Mouse (Mus musculus) lung, embryonic 15.5 days (tissue): ENCODE results near the gene Mgat4c. TPM values are rescaled to one million over a fixed set of nuclear protein-coding genes. Genes with fewer than 3 reads are reported as not detected.
"Not testable (repeated sequence)": the region's sequence is repeated elsewhere in the genome, so short reads cannot be mapped to it uniquely, and the experiment has no call there.

Experiments used
- ATAC-seq: fragments of 200-750 bp; cut with Nextera tagmentation; 2 replicates; pipeline ENCODE4 v1.8.0; 2017; ENCODE audit warnings: moderate number of reproducible peaks, borderline replicate concordance; ENCODE audit not compliant: low FRiP score, low TSS enrichment; ENCODE audit errors: extremely low read depth
- H3K27ac ChIP-seq: fragments of 300-500 bp; sonication (generic); 2 replicates; pipeline ENCODE4 v1.5.1; 2015; ENCODE audit warnings: moderate library complexity, mild to moderate bottlenecking, inconsistent platforms
- H3K27me3 ChIP-seq: fragments of 300-500 bp; sonication (generic); 2 replicates; pipeline ENCODE4 v1.6.1; 2015; ENCODE audit warnings: inconsistent platforms
- H3K36me3 ChIP-seq: fragments of 300-500 bp; sonication (generic); 2 replicates; pipeline ENCODE4 v1.6.1; 2015; ENCODE audit warnings: inconsistent platforms
- H3K4me1 ChIP-seq: fragments of 300-500 bp; sonication (generic); 2 replicates; pipeline ENCODE4 v1.6.1; 2015; ENCODE audit warnings: inconsistent platforms
- H3K4me2 ChIP-seq: fragments of 300-500 bp; sonication (generic); 2 replicates; pipeline ENCODE4 v1.6.1; 2015; ENCODE audit warnings: inconsistent platforms, mild to moderate bottlenecking, moderate library complexity
- H3K4me3 ChIP-seq: fragments of 300-500 bp; sonication (generic); 2 replicates; pipeline ENCODE4 v1.5.1; 2015; ENCODE audit warnings: mild to moderate bottlenecking, inconsistent platforms
- H3K9ac ChIP-seq: fragments of 300-500 bp; sonication (generic); 2 replicates; pipeline ENCODE4 v1.6.1; 2015; ENCODE audit warnings: inconsistent platforms
- H3K9me3 ChIP-seq: fragments of 300-500 bp; sonication (generic); 2 replicates; pipeline ENCODE4 v1.6.1; 2016; ENCODE audit warnings: inconsistent platforms
- whole genome bisulfite sequencing: fragments of 180-500 bp; shearing (Covaris S2); methylation state at CpG from one replicate; pipeline ENCODE4 v1.1.7; 2015; 5-methylcytosine and 5-hydroxymethylcytosine counted together
- microRNA-seq: library from miRNA; unstranded; fragments of <30 nt; microRNA quantifications from one replicate; pipeline ENCODE4, GENCODE M21; 2016
- polyA plus RNA-seq: library from polyadenylated mRNA; unstranded; fragments of >200 nt; fragmentation: Nextera tagmentation; extraction: Ambion mirVana; gene quantifications from 2 replicates; pipeline ENCODE4 v1.2.1, GENCODE M21; 2015

The Mgat4c gene
- polyA plus RNA-seq, 1 experiment from 2014 or later = 0.41 TPM

DNA sequence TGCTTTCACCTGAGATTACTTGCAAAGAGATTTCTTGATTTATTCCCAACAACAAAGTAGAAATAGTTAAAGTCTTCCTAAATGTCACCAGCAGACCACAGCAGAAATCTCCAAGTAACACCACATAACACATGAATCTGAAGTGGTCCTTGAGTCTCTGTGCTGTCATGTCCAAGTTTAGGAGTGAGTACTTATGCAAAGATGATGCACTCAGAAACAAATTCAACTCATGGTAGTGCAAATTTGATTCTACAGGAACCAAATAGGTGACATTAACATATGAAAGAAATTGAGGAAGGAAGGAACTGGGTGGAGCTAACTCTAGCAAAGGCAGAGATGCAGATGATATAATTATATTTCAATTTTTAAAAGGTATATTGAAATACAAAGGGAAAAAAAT lies 690.8 kb downstream of the Mgat4c start:
- H3K27me3 ChIP-seq = no peaks in the 10 kb centered on the region
- no peak overlapping the region for H3K9ac ChIP-seq
- H3K4me2 ChIP-seq = no peak overlapping the region
- H3K4me1 ChIP-seq = no peaks in the 10 kb centered on the region
- H3K9me3 ChIP-seq = no peaks in the 10 kb centered on the region
- no peaks in the 10 kb centered on the region for H3K36me3 ChIP-seq
- H3K27ac ChIP-seq = no peak overlapping the region
- no peak overlapping the region for H3K4me3 ChIP-seq
- no peak for ATAC-seq

DNA sequence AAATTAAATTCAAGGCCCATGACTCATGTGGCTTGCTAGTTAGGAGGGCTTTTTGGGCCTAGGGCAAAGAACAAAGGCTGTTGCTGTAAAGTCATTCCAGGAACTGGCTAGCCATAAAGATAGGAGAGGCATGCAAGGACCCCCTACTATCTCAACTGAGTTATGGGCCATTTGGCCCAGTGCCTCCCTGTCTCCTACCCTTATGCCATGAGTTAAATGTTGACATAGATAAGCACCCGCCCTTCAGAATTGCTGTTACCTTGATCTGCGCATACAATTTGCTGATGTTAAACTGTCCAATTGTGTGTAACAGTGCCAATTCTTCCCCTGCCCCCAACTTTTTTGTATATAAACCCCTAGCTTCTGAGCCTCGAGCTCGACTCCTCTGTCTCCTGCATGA lies 692.8 kb downstream of the Mgat4c start:
- Histone ChIP-seq H3K9me3 (no peaks in the 10 kb centered on the region), H3K4me3 (no peak overlapping the region), H3K27ac (no peak overlapping the region), H3K27me3 (no peaks in the 10 kb centered on the region), H3K36me3 (no peaks in the 10 kb centered on the region), H3K4me2 (no peak overlapping the region), H3K4me1 (no peaks in the 10 kb centered on the region), H3K9ac (no peak overlapping the region)
- ATAC-seq = no peak
- 75% methylated on average over 4 of the region's 4 CpGs for WGBS

DNA sequence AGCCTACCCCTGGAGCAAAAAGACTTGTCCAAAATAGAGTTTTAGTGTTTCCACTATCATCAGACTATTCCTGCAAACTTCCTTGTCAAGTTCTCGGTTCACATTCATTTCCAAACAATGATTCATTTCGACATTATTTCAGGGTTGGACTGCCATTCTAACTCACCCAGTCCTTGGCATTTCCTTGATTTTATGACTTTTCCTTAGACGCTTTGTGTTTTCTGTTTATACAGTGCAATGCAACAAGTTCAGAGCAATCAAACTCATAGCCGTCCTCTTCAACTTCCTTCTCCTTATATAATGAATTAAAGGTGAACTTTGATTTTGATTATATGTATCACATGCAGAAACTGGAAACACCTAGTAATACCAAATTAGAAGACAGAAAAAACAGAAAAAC lies 696.1 kb downstream of the Mgat4c start:
- Histone ChIP-seq H3K36me3 (no peaks in the 10 kb centered on the region), H3K4me2 (no peak overlapping the region), H3K27me3 (no peaks in the 10 kb centered on the region), H3K4me1 (no peaks in the 10 kb centered on the region), H3K9me3 (no peaks in the 10 kb centered on the region), H3K9ac (no peak overlapping the region), H3K27ac (no peak overlapping the region), H3K4me3 (no peak overlapping the region)
- no peak for ATAC-seq
- 70% methylated on average over 4 of the region's 4 CpGs for WGBS

DNA sequence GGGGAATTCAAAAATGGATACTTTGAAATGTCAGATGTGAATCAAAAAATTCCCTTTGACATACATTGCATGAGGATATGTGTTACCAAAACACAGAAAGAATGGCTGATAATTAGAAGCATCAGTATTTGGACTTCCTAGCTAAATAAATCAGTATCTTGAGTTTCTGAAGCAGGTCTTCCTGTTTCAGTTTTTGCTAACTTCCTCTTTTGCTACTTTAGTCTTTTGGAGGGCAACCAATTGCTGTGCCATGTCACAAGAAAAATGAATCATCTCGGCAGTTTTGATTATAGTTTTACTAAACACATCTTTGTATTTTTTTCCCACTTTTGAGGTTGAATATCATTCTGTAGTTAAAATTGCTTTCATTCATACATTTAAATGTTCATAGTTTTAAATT lies 707.9 kb downstream of the Mgat4c start:
- 66% methylated on average over 1 of the region's 1 CpGs for WGBS

DNA sequence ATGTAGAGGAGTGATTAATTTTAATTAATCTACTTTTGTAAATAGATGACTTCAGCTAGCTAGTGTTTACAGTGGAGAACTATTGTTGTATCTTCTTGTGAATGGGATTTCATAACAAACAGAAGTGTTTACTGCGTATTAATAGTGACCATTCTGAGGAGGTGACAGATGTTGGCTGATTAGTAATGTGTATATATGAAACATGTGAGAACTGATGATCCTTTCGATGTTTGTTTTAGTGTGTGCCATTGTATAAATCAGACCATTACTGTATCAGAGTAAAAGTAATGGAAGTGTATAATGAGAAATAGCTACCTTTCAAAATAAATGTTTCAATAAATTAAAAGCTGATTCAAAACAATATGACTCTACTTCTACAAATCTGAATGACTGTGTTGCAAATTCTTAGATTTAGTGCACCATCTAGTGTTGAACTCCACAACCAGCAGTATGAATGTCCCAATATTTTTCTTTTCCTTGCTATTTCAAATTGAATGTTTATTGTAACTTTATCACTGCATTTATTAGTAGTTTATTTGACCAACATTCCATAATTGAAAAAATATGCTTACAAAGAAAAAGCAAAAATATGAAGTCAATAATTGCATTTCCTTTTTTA lies 736.5 kb downstream of the Mgat4c start:
- Histone ChIP-seq H3K27me3 (no peaks in the 10 kb centered on the region), H3K9ac (no peak overlapping the region), H3K36me3 (no peaks in the 10 kb centered on the region), H3K4me1 (no peaks in the 10 kb centered on the region), H3K4me3 (no peak overlapping the region), H3K27ac (no peak overlapping the region), H3K9me3 (no peaks in the 10 kb centered on the region), H3K4me2 (no peak overlapping the region)
- no peak for ATAC-seq
- 59% methylated on average over 2 of the region's 2 CpGs for WGBS

More for the DNA sequence above, 707.9 kb downstream of the Mgat4c start:
- H3K9ac ChIP-seq = no peak overlapping the region
- no peak overlapping the region for H3K27ac ChIP-seq
- ATAC-seq = no peak
- no peak overlapping the region for H3K4me3 ChIP-seq
- H3K27me3 ChIP-seq = no peaks in the 10 kb centered on the region
- H3K4me1 ChIP-seq = no peaks in the 10 kb centered on the region
- H3K9me3 ChIP-seq = no peaks in the 10 kb centered on the region
- H3K4me2 ChIP-seq = no peak overlapping the region
- H3K36me3 ChIP-seq = no peaks in the 10 kb centered on the region

DNA sequence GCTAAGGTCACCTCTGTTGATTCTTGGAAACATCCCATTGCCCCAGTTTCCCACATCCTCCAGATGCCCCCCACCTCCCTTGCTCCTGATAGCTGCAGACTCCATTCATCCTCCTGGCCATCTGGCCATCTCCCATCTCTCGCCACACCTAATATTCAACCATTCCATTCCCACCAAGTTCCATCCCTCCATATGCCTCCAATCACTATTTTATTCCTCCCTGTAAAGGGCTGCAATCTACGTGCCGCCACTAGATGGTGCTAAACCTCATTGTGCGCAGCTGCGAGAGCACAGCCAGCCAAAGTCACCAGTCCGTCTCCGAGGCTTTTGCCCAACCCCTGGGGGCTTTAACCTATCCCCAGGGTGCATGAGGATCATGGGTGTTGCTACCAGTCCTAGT lies 753.8 kb downstream of the Mgat4c start:
- peak overlapping the region; percentile 39; the same call in 1 of the 2 replicates for H3K4me2 ChIP-seq
- not testable (repeated sequence) for H3K9ac ChIP-seq, H3K27ac ChIP-seq, H3K27me3 ChIP-seq, H3K9me3 ChIP-seq, ATAC-seq, H3K4me3 ChIP-seq, H3K4me1 ChIP-seq, H3K36me3 ChIP-seq
- WGBS = 2% methylated on average over 7 of the region's 7 CpGs

DNA sequence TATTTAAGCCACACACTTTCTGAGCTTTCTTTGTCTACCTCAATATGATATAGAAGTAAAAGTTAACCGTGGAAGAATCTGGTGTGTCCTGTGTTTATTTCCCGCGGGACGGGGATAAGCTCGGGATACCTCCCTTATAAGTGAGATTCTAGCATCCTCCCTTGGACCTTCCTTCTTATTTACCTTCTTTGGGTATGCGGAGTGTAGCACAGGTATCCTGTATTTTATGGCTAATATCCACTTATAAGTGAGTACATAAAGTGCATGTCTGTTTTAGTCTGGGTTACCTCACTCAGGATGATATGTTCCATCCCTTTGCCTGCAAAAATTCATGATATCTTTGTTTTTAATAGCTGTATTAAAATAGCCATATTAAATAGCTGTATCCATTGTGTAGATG lies 754.2 kb downstream of the Mgat4c start:
- H3K27ac ChIP-seq, H3K9ac ChIP-seq, ATAC-seq, H3K4me3 ChIP-seq, H3K27me3 ChIP-seq, H3K36me3 ChIP-seq, H3K4me1 ChIP-seq, H3K9me3 ChIP-seq: not testable (repeated sequence)
- WGBS = 29% methylated on average over 6 of the region's 6 CpGs
- H3K4me2 ChIP-seq = peak overlapping the region; percentile 39

Small RNAs within 50 kb of the gene (microRNA-seq; reads per million reads assigned to microRNA genes)
- not detected for gene Mir3059
